Mouse (Mus musculus) gastrocnemius, adult 2 months (tissue): ENCODE results near the gene Angel2. TPM values are rescaled to one million over a fixed set of nuclear protein-coding genes. Genes with fewer than 3 reads are reported as not detected.

Experiments used
- DNase-seq: peaks from one replicate; pipeline ENCODE4 v3.0.0; 2022
- H3K27ac ChIP-seq: fragments of 200-600 bp; 2 replicates; pipeline ENCODE4 v1.8.1; 2022; ENCODE audit warnings: mild to moderate bottlenecking
- H3K4me3 ChIP-seq: fragments of 200-600 bp; 2 replicates; pipeline ENCODE4 v1.8.1; 2022; ENCODE audit warnings: mild to moderate bottlenecking, moderate library complexity
- CTCF ChIP-seq: fragments of 200-600 bp; IDR thresholded peaks from 2 replicates; pipeline ENCODE4 v1.8.1; 2022; ENCODE audit warnings: antibody characterized with exemption, mild to moderate bottlenecking, moderate library complexity
- intact Hi-C: fragments of 180-260 bp; cut with DNase I; formaldehyde crosslinking; loops from one replicate; pipeline ENCODE4 v1.15.1; 2025
- total RNA-seq, 2 experiments: library from RNA; stranded (reverse); gene quantifications; 2 replicates each; pipeline ENCODE4 v1.2.3; 2021

The Angel2 gene
- total RNA-seq, 2 experiments from 2014 or later, result 29.3 to 29.8 TPM

DNA sequence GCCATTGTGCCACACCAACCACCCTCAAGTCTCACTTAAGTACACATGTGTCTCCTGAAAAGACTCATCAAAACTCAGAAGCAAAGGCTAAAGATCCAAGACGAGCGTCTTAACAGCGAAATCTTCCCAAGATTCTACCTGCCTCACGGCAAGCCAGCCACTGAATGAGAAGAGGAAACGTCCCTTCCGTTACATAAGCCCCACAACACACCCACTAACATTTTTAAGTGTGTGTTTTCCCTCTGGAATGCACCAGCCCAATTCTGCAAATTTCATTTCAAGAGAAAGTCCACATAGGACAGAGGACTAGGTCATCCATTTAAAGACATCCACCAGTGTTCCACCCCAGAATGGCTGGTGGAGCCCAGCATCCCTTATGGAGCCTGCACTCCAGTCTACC, 14.1 kb upstream of the Angel2 start:
- no peak for TF ChIP-seq CTCF
- DNase-seq, result no peak
- H3K27ac ChIP-seq, result peak overlapping the region; percentile 89
- intact Hi-C loops, result no loop called here
- H3K4me3 ChIP-seq, result peak overlapping the region; percentile 93

DNA sequence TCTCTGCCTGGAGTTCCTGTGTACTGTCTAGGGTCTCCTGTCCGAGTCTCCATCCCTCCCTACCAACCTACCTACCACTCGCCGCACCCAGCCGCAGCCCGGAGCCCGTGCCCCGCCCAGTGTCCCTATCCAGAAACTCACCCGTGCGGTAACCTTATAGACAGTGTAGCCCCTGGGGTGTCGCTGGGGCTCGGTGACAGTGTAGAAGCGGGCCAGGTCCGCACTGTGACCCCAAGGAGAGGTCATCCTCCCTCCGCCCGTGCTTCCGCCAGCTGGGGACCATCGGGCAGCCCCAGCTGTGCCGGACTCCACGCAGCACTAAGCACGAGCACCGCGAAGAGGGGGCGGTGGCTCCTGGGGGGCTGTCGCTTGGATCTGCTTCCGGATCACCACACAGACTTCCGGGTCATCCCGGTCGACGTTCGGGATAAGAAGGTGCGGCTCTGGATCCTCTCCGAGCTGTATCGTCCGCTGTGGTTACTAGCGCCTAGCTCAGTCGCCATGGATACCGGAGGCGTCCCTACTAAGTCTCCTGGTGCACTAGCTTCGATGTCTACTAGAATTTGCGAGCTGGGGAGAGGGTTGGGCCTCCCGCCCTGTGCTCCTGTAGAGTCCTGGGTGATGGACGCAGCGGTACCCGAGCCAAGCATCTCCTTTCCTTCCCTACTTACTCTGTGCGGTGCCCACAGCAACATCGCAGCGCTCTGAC, 13.3 kb upstream of the Angel2 start, which contains the start of gene Rps6kc1:
Rps6kc1 (minus strand) TSS at position 356 of the 709 bp plus-strand sequence.
- intact Hi-C loops, result no loop called here
- peak within 1 kb of the TSS; percentile 89 for H3K27ac ChIP-seq
- TF ChIP-seq CTCF, result no peak
- peak within 1 kb of the TSS; percentile 93 for H3K4me3 ChIP-seq
- peak; percentile 89 for DNase-seq

DNA sequence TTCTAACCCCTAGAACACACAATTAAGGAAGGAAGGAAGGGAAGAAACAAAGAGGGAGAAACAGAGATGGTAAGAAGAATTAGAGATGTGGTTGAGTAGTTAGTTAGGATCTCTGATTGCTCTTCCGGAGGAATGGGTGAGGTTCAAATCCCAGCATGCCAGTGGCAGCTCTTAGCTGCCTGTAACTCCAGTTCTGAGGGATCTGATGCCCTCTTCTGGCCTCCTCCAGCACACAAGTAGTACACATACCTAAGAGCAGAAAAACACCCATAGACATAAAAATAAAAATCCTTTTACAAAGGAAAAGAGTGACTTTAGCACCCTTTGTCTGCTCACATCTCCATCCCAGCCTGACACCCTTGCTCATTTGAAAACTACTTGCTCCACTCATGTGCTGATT, 12.3 kb upstream of the Angel2 start:
- Histone ChIP-seq H3K4me3 (no peak overlapping the region), H3K27ac (no peak overlapping the region)
- intact Hi-C loops, result no loop called here
- DNase-seq, result no peak
- no peak for TF ChIP-seq CTCF

DNA sequence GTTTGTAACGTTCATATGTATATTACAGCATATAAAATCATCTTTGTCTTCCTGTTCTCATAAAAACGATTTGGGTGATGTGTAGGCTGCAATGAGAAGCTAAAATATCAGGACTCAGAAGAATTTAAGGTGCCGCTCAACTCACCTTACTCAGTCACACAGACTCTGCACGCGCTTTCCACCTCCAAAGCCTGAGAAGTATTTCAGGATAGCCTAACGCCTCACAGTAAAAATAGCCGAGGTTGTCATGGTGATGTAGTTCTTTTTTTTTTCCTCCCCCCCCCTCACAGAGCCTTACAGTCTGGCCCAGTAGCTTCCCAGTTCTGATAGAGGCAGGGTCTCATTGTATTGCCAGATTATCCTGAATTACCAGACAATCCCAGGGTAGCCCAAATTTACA, 6.0 kb upstream of the Angel2 start:
- intact Hi-C loops, result no loop called here
- TF ChIP-seq CTCF, result no peak
- H3K27ac ChIP-seq, result no peak overlapping the region
- no peak overlapping the region for H3K4me3 ChIP-seq
- no peak for DNase-seq

DNA sequence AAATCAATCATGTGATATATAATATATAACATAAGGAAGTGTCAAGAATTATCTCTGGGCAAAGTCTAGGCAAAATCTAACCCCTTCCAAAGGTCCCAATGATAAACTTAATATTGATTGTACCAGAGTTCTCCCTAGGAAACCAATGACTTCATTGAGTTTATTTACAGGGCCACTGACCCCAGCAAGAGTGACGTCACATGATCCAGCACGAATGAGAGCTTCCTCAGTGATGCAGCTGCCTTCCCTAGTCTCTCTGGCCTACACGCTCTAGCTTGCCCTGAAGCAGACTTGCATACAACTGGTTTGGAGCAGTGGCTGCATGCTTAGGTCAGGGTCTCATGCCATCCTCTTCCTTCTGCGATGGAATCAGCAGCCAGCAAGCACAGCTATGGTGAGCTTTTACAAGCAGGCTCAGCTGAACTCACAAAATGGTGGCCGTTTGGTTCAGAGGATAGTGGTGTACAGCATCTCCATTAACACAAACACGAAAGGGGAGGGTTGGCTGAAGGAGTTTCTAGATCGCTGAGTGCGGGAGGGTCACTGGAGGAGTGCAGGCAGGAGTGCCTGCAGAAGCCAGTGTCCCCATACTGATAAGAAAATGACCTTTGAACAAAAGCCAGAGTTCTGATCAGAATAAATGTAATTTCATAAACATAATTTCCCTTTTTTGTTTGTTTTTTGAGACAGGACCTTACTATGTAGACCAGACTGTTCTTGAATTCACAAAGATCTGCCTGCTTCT, 5.0 kb upstream of the Angel2 start:
- Histone ChIP-seq H3K27ac (no peak overlapping the region), H3K4me3 (no peak overlapping the region)
- no peak for DNase-seq
- no peak for TF ChIP-seq CTCF
- intact Hi-C loops, result no loop called here

DNA sequence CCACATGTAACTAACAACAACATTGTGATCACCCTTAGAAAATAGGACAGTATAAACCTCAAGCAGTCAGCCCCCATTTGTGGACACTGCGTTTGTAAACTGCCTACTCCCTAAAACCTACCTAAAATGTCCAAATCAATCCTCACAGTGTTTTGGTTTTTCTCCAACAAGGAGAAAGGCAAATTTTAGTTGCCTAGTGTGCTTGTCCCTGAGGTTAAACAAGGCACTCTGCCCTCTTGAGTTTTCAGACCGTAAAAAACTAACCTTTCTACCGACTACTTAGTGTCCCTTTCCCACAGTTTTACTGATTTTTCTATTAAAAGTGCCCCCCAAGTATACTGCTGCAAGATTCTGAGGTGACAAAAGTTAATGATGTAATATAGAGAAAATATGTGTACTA, 2.4 kb downstream of the Angel2 start:
- DNase-seq, result no peak
- Histone ChIP-seq H3K4me3 (peak overlapping the region; percentile 92), H3K27ac (peak overlapping the region; percentile 98; the same call in 1 of the 2 replicates)
- TF ChIP-seq CTCF, result no peak
- intact Hi-C loops, result no loop called here

DNA sequence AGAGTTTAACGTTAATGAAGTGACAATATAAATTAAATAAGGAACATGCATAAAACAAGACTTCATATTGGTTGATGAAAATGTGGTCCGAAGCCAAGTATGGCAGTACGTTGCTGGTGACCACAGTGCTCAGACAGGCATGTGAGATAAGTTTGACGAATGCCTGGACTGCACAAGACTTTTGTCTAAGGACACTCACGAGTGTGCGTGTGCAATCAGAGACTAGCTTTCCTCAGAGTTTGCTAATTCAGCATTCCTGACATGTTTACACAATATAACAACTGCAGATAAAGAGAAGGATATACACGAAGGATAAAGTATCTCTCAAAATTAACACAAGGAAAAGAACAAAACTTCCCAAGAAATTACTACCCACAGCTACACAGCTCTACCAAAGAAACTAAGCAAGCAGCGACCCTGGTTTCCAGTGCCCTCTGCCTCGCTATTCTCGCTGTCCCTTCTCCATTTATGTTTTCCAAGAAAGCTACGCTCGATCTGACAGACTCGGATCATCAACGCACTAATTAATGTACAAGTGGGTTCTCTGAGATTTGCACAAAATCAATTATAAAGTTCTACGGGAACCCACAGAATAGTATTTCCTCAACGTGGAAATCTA, 2.9 kb downstream of the Angel2 start:
- Histone ChIP-seq H3K4me3 (peak overlapping the region; percentile 92), H3K27ac (peak overlapping the region; percentile 98)
- no peak for TF ChIP-seq CTCF
- intact Hi-C loops, result no loop called here
- no peak for DNase-seq

DNA sequence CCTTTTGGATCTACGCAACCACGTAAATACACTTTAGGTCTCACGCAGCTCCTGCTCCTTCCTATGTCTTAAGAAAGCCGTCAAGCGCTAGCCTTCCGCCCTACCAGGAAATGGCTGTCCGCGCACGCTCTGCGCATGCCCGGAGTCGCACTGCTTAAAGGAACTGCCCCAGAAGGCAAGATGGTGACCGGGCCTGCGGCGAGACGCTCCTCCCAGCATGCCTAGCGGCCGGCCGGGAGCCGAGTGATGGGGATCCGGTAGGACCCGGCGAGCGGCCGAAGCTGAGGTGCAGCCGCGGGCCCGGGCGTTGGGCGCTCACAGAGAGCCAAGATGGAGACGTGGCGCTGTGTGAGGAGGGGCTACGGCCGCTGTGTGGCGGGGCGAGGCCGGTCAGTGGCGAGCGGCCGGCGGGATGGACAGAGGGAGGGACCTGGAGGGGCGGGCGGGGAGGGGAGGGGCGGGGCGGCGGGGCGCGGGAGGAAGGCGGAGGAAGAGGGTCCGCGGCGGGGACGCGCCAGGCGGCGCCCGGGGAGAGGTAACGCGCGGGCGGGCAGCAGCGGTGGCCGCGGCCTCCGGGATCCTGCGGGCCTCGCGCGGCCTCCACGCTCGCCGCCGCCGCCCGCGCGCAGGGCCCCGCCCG, 3.6 kb downstream of the Angel2 start:
- no peak for TF ChIP-seq CTCF
- DNase-seq, result peak; percentile 99
- peak overlapping the region; percentile 92 for H3K4me3 ChIP-seq
- intact Hi-C loops, result no loop called here
- H3K27ac ChIP-seq, result peak overlapping the region; percentile 98

DNA sequence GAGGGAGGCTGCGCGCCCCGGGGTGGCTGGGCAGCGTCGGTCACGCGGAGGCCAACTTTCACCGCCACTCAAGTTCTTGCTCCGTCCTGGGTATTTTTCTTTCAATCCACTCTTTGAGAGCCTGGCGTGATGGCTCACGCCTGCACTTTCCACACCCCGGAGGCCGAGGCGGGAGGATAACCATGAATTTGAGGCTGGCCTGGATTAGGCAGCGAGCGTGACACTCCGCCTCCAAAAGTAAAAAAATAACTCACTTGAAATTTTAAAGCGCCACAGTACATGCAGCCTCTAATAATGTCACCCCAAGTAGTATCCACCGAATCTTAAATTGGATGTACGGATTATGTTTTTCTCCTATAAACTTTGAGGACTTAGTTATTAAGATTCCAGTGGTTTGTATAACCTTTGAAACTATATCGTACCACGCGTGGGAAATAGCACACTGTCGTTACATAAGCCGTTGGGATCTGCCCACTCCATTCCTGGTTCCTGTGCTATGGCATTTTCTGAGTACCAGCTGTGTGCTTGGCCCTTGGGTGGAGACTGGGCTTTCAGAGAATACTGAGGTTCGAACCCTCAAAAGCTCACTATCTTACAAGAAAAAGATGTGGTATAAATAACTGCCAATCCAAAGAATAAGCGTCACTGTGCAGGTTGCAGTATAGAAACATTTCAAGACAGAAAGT, 4.2 kb downstream of the Angel2 start:
- intact Hi-C loops, result no loop called here
- peak overlapping the region; percentile 92 for H3K4me3 ChIP-seq
- DNase-seq, result peak; percentile 36
- H3K27ac ChIP-seq, result peak overlapping the region; percentile 98
- TF ChIP-seq CTCF, result no peak

DNA sequence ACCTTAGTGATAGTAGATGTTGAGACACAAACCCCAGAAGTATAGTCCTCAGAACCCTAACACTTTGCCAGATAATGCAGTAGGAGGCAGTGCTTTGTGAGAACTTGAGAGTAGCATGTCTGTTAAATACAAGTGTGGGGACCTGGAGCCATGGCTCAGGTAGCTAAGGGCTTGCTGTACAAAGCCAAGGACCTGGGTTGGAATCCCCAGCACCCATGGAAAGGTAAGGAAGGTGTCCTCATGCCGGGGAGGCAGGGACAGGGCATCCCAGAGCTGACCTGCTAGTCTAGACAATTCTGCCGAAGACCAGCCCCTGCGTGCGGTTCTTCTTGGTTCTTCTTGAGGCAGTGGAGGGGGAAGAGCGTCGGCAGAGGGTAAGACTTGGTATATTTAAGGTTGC, 5.3 kb downstream of the Angel2 start:
- no peak for TF ChIP-seq CTCF
- Histone ChIP-seq H3K4me3 (no peak overlapping the region), H3K27ac (0 out of 2 replicates have a peak overlapping the region, but pooled peaks have one; percentile 98)
- DNase-seq, result no peak
- intact Hi-C loops, result no loop called here

DNA sequence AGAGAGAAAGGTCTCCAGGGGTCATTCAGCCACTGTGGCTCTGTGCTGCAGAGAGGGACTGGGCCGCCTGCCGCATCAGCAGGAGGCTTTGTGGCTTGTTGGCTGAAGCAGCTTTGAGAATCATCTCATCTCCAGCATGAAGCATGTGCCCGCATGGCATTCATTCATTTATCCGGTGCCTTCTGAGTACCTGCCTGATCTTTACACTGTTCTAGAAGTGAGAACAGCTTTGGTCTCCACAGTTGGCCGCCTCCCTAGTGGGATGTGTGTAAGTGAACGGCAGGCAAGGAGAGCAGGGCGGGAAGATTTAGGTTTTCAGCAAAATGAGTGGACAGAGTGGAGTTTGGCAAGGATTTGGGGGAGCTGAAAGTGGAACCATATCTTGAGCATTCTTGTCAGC, 14.9 kb downstream of the Angel2 start:
- intact Hi-C loops, result loop anchor here (5.0 kb wide), 2 partner anchors 122 to 187 kb away; partner anchors contain the start of genes Nsl1 and Tatdn3
- Histone ChIP-seq H3K4me3 (no peak overlapping the region), H3K27ac (no peak overlapping the region)
- TF ChIP-seq CTCF, result no peak
- DNase-seq, result no peak
